Mouse (Mus musculus) G1E (cell line): Measurements from ENCODE around the gene Tmem200b. TPM values are rescaled to one million over a fixed set of nuclear protein-coding genes. Genes with fewer than 3 reads are reported as not detected.
A peak's percentile ranks its signal among the peaks of the same experiment; 100 is the strongest.

Source experiments
- ATAC-seq: 2 replicates; pipeline ENCODE4 v1.8.0; 2016; ENCODE audit warnings: mild to moderate bottlenecking; ENCODE audit not compliant: insufficient number of reproducible peaks, poor library complexity, low FRiP score, severe bottlenecking; ENCODE audit errors: extremely low read depth
- DNase-seq: peaks from one replicate; pipeline ENCODE4 v3.0.0; 2012; ENCODE audit warnings: low spot score
- H3K27me3 ChIP-seq: 2 replicates; pipeline ENCODE4 v1.6.1; 2012; ENCODE audit warnings: mild to moderate bottlenecking, low read length, inconsistent platforms; ENCODE audit not compliant: insufficient read depth
- H3K36me3 ChIP-seq: replicated peaks from 2 replicates; pipeline ENCODE3; 2012; ENCODE audit warnings: mild to moderate bottlenecking, inconsistent platforms
- H3K4me1 ChIP-seq: 2 replicates; pipeline ENCODE4 v1.6.1; 2012; ENCODE audit warnings: low read depth, low read length, inconsistent platforms, mixed read lengths; ENCODE audit not compliant: insufficient read depth
- H3K4me3 ChIP-seq: 2 replicates; pipeline ENCODE4 v1.5.1; 2012; ENCODE audit warnings: low read depth, mild to moderate bottlenecking, inconsistent platforms, low read length, moderate library complexity, mixed read lengths
- H3K9me3 ChIP-seq: replicated peaks from 2 replicates; pipeline ENCODE4 v1.6.1; 2012; ENCODE audit warnings: inconsistent platforms
- CTCF ChIP-seq: IDR thresholded peaks from 2 replicates; pipeline ENCODE4 v1.5.1; 2012; ENCODE audit warnings: low read depth, low read length, inconsistent platforms, mixed read lengths
- GATA1 ChIP-seq: IDR thresholded peaks from 2 replicates; pipeline ENCODE4 v1.6.1; 2012; ENCODE audit warnings: borderline replicate concordance, low read length, inconsistent platforms, mixed read lengths
- GATA2 ChIP-seq: IDR thresholded peaks from 2 replicates; pipeline ENCODE4 v1.6.1; 2012; ENCODE audit warnings: low read depth, low read length, inconsistent platforms, borderline replicate concordance
- POLR2AphosphoS5 ChIP-seq: IDR thresholded peaks from 2 replicates; pipeline ENCODE4 v1.6.1; 2012; ENCODE audit warnings: low read depth, low read length, inconsistent platforms; ENCODE audit not compliant: insufficient replicate concordance
- TAL1 ChIP-seq: conservative IDR thresholded peaks from 2 replicates; pipeline ENCODE4 v1.6.1; 2012; ENCODE audit warnings: low read depth, low read length, inconsistent platforms, mixed read lengths
- polyA plus RNA-seq: library from polyadenylated mRNA; stranded (reverse); fragments of >175 nt; gene quantifications from 2 replicates; pipeline ENCODE4 v1.2.3, GENCODE M21; 2012
- total RNA-seq, 2 experiments: library from RNA; stranded (forward) in 1 of 2; stranded (reverse) in 1 of 2; fragments of 200-1000 nt in 1 of 2; fragments of >200 nt in 1 of 2; fragmentation: Nextera tagmentation in 1 of 2; gene quantifications; 2 replicates each; pipeline ENCODE4 v1.2.3; 2014 to 2017

Tmem200b gene
- total RNA-seq (2014; fragmentation: Nextera tagmentation) (not detected in 2 replicates), total RNA-seq (2017) (0.06 and 0.22 TPM in 2 replicates), polyA plus RNA-seq (not detected in 2 replicates)

DNA sequence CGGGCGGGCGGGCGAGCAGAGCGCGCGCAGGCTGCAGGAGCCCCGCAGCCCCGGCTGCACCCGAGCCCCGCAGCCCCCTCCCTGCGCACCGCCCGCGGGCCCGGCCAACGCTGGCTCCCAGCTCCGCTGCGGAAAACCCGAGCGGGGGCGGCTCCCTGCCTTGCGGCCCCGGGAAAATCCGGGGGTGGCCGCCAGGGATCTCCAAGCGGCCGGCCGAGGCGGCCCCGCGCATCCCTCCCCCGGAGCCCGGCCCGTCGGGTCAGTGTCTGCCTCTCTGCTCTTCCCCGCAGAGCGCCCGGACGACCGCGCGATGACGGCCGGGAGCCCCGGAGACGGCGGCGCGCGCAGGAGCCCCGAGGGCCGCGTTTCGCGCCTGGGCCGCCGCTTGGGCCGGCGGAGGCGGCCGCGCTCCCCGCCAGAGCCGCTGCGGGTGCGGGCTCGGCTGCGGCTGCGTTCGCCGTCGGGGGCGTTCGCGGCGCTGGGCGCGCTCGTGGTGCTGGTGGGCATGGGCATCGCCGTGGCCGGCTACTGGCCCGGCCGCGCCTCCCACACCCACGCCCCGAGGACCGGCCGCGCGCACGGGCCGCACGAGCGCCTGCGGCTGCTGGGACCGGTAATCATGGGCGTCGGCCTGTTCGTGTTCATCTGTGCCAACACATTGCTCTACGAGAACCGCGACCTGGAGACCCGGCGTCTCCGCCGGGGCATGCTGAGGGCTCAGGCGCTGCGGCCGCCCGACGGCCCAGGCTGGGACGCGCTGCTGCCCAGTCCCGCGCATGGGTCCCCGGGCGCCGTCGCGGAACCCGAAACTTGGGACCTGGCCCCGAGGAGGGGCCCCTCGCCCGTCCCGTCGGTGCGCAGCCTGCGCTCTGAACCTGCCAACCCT, at the start of gene Tmem200b:
Gene Tmem200b (plus strand): TSS at position 311 of the 886 bp plus-strand sequence.
- ATAC-seq (no peak), DNase-seq (no peak)
- peaks cover 79% of the 10 kb centered on the region for H3K36me3 ChIP-seq
- no peak for TF ChIP-seq CTCF
- no peak for TF ChIP-seq GATA2
- TF ChIP-seq POLR2AphosphoS5 = no peak
- no peak for TF ChIP-seq TAL1
- no peak for TF ChIP-seq GATA1
- peak within 1 kb of the TSS; percentile 46 for H3K4me3 ChIP-seq
- H3K27me3 ChIP-seq = peaks cover 3% of the 10 kb centered on the region; the same call in 1 of the 2 replicates
- peaks cover 27% of the 10 kb centered on the region for H3K4me1 ChIP-seq
- peaks cover 37% of the 10 kb centered on the region for H3K9me3 ChIP-seq

- DNase-seq (no peak), ATAC-seq (no peak)
- H3K4me1 ChIP-seq = peaks cover 42% of the 10 kb centered on the region
- no peaks in the 10 kb centered on the region for H3K9me3 ChIP-seq
- no peaks in the 10 kb centered on the region for H3K27me3 ChIP-seq
- peak overlapping the region; percentile 88 for H3K4me3 ChIP-seq
- TF ChIP-seq CTCF (no peak), GATA2 (no peak), GATA1 (no peak), TAL1 (no peak), POLR2AphosphoS5 (no peak)
- H3K36me3 ChIP-seq = peaks cover 51% of the 10 kb centered on the region
Observed at GRCm38 (mm10) chr4:131872672-131873292, 48.8 kb upstream of the Tmem200b start.

- Histone ChIP-seq H3K9me3 (no peaks in the 10 kb centered on the region), H3K27me3 (no peaks in the 10 kb centered on the region), H3K4me3 (peak within 1 kb of the TSS; percentile 88), H3K36me3 (peaks cover 47% of the 10 kb centered on the region), H3K4me1 (peaks cover 41% of the 10 kb centered on the region)
- TF ChIP-seq CTCF (no peak), GATA2 (no peak), TAL1 (no peak), POLR2AphosphoS5 (no peak), GATA1 (no peak)
- ATAC-seq = peak; percentile 86
- DNase-seq = peak; percentile 98
Observed at GRCm38 (mm10) chr4:131873293-131874168, 48.0 kb upstream of the Tmem200b start, which contains the start of gene Srsf4. TSS of gene Srsf4 (plus strand) at chr4:131873617.

DNA sequence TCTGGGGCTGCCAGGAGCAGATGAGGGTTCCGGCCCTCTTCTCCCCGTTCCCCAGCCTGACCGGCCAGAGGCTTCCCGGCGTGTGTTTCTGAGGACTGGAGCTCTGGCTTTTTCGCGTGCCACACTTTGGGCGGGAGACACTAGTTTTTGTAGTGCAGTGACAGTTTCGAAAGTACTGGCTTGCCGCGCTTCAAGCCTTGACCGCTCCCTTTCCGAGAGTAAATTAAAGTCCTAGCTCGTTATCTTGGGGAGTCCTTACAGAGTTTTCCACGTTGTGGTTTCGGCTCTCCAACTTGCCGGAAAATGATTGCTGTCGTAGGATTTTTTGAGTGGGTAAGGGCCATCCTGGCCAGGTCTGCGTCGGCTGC, 47.4 kb upstream of the Tmem200b start:
- peak overlapping the region; percentile 88 for H3K4me3 ChIP-seq
- no peak for TF ChIP-seq GATA1
- no peak for TF ChIP-seq GATA2
- no peak for TF ChIP-seq CTCF
- no peak for TF ChIP-seq TAL1
- TF ChIP-seq POLR2AphosphoS5 = no peak
- peaks cover 40% of the 10 kb centered on the region for H3K4me1 ChIP-seq
- H3K36me3 ChIP-seq = peaks cover 45% of the 10 kb centered on the region
- H3K9me3 ChIP-seq = no peaks in the 10 kb centered on the region
- DNase-seq (no peak), ATAC-seq (no peak)
- H3K27me3 ChIP-seq = no peaks in the 10 kb centered on the region

GRCm38 (mm10) chr4:131874567-131874966, 47.0 kb upstream of the Tmem200b start:
- ATAC-seq (no peak), DNase-seq (no peak)
- peak overlapping the region; percentile 88 for H3K4me3 ChIP-seq
- peaks cover 44% of the 10 kb centered on the region for H3K36me3 ChIP-seq
- TF ChIP-seq TAL1 = no peak
- no peak for TF ChIP-seq CTCF
- TF ChIP-seq GATA1 = no peak
- TF ChIP-seq POLR2AphosphoS5 = no peak
- TF ChIP-seq GATA2 = no peak
- H3K4me1 ChIP-seq = peaks cover 39% of the 10 kb centered on the region
- H3K9me3 ChIP-seq = no peaks in the 10 kb centered on the region
- H3K27me3 ChIP-seq = no peaks in the 10 kb centered on the region
